Mouse (Mus musculus) mouse trophoblast stem cell (cell line): ENCODE results near the gene Slc6a13.

Experiments used
- in situ Hi-C, 2 experiments: fragments of 300-500 bp; cut with MseI, MboI; formaldehyde crosslinking; loops; 2 replicates in 1 of 2; 3 replicates in 1 of 2; pipeline ENCODE4 v1.15.1; 2025

Slc6a13 gene

DNA sequence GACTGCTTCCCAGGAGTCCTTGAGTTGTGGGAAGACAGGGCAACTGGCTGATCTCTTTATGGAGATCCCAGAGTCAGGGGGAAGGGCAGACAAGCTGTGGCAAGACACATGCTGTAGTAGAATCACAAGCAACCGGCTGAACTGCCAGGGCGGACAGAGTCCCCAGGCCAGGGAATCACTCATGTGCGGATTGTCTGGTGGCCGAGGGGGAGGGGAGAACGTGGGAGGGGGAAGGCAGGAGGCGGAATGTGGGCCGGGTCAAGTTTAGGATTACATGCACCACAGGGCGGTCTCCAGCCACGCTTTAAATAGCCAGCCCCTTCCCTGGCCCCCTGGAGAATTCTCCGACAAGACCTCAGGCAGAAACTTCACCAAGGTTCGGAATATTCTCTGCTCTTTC, at the start of gene Slc6a13:
Gene Slc6a13 (plus strand): TSS at position 274 of the 400 bp plus-strand sequence.
- in situ Hi-C loops = no loop called here

- in situ Hi-C loops = no loop called here
These were observed 49.6 kb upstream of the Slc6a13 start for GRCm38 (mm10) chr6:121250406-121250805.

- in situ Hi-C loops = no loop called here
These were observed 48.8 kb upstream of the Slc6a13 start for GRCm38 (mm10) chr6:121251256-121251655.

DNA sequence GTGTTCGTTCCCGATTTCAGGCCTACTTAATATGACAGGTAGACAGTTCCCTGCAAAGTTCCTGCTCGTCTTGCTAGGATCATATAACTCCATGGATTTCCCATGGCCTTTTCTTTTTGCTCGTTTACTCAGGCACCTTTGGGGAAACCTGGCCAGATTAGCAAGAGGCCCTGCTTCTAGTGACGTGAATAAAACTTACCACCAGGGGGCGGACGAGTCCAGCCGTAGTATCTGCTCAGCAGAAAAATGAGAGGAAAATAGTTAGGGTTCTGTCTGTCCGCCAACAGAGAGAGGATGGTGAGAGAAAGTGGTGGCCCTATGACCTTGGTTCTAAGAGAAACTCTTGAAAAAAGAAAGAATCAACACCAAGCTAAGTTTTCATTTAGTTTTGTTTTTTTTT, 39.5 kb upstream of the Slc6a13 start:
- in situ Hi-C loops = no loop called here

GRCm38 (mm10) chr6:121261233-121261632, 38.8 kb upstream of the Slc6a13 start:
- in situ Hi-C loops = no loop called here

DNA sequence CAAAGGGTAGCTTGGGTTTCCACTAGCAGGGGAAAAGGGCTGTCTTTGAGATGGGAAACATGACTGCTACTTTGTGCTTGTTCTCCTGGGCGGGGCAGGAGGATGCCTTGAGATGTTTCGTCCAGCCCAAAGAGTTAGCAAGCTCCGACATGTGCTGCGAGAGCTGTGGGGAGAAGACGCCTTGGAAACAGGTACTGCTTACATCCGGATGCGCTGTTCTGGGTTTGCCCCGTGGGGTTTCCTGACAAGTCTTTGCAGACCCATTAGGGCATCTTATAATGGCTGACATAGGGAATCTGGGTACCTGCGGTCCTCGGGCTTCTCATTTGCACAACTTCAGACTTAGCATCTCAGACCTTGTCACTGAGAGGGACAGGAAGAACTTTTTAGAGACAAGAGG, 38.0 kb upstream of the Slc6a13 start:
- in situ Hi-C loops = no loop called here

DNA sequence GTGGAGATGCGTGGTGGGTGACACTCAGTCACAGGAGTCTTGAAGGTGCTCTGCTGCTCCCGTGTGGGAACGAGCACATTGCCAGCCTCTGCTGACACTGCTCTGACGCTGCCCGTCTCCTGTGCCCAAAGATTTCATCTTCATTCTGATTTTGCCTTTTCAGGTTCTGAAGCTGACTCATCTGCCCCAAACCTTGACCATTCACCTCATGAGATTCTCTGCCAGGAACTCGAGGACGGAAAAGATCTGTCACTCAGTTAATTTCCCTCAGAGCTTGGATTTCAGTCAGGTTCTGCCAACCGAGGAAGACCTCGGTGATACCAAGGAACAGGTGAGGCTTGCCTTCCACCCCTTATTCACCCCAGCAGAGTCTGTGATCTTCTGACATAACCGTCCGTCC, 37.5 kb upstream of the Slc6a13 start:
- in situ Hi-C loops = no loop called here

DNA sequence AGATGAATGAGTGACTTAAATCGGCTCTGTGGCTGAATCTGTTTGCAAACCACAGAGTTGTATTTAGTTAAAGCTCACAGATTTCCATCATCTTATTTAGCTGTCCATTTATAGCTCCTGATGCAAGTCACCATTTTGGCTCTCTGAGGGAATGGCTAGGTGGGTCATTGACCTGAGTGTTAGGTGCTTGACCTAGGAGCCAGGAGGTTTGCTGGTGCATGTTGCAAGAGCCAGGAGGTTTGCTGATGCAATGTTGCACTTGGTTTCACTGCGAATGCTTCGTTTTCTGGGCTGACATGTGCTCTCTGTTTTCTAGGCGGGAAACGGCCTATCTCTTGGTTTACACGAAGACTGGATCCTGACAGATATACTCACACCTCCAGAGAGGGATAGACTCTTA, 29.9 kb upstream of the Slc6a13 start:
- in situ Hi-C loops = loop anchor here in 1 of 2 experiments (10.0 kb wide), 1 partner anchor 265 kb away; no protein-coding TSS in a partner anchor

DNA sequence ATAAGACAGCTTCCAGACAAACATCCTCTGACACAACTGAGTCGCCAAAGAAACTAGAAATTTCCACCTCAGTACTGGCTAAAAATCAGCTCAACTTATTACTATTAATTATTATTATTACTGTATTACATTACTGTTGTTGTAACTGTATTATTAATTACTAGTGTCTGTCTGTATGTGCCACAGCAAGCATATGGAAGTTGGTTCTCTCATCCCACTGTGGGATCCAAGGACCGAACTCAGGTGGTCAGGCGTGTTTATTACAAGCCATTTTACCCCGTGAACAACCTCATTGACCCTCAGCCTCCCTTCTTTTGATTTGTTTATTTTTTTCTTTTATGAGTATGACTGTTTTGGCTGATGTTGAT, 28.3 kb upstream of the Slc6a13 start:
- in situ Hi-C loops = loop anchor here in 1 of 2 experiments (10.0 kb wide), 1 partner anchor 263 kb away; no protein-coding TSS in a partner anchor

DNA sequence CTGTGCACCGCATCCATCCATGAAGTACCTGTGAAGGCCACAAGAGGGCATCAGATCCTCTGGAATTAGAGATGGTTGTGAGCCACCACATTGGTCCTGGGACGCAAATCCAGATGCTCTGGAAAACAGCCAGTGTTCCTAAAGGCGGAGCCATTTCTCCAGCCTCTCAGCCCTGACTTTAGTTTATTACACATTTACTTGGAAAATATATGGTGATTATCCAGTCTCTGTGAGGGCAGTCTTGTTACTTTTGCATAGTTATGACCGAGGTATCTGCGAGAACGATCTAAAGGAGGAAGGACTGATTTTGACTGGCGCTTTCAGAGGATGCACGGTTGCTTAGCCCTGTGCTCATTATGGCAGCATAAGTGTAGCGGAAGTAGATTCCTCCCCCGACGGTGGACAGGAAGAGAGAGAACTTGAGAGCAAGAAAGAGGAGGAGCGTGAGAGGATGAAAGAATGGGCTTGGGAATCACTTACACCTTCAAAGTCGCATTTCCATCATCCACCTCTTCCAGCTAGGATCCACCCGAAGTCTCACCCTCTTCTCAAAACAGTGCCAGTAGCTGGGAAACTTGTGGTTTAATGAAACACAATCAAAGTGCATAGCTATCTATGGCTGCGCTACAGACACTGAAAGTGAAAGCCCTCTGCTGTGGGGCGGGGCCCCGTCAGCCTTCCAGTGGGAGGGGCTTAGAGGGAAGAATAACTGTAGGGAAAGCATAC, 27.8 kb upstream of the Slc6a13 start:
- in situ Hi-C loops = loop anchor here in 1 of 2 experiments (10.0 kb wide), 1 partner anchor 263 kb away; no protein-coding TSS in a partner anchor

GRCm38 (mm10) chr6:121274356-121274755, 25.7 kb upstream of the Slc6a13 start:
- in situ Hi-C loops = loop anchor here in 1 of 2 experiments (10.0 kb wide), 1 partner anchor 260 kb away; no protein-coding TSS in a partner anchor

- in situ Hi-C loops = no loop called here
These were observed 15.9 kb upstream of the Slc6a13 start for GRCm38 (mm10) chr6:121284132-121284531.

GRCm38 (mm10) chr6:121299317-121299716, 710 bp upstream of the Slc6a13 start:
- in situ Hi-C loops = no loop called here

- in situ Hi-C loops = no loop called here
These were observed 477 bp downstream of the Slc6a13 start for GRCm38 (mm10) chr6:121300504-121300903.

- in situ Hi-C loops = no loop called here
These were observed 3.6 kb downstream of the Slc6a13 start for GRCm38 (mm10) chr6:121303466-121304220.

- in situ Hi-C loops = no loop called here
These were observed 4.6 kb downstream of the Slc6a13 start for GRCm38 (mm10) chr6:121304630-121305029.

GRCm38 (mm10) chr6:121305571-121305970, 5.5 kb downstream of the Slc6a13 start:
- in situ Hi-C loops = no loop called here

DNA sequence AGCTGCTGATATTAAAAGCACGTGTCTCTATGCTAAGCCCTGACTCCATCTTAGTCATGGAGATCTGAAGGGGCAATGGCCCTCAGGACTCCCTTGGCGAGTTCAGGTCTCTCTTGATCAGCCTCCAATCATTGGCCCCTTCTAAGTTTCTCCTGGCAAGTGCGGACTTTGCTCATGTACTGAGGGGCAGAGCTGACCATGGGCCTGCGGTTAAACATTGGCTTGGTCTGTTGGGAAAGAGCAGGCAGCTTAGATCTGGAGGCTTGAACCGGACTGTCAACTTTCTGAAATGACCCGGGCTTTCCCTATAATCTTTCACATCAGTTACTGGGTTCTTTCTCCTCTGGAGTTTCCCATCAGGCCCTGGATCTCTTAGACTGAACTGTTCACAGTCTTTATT, 11.0 kb downstream of the Slc6a13 start:
- in situ Hi-C loops = no loop called here

GRCm38 (mm10) chr6:121319099-121319498, 19.1 kb downstream of the Slc6a13 start:
- in situ Hi-C loops = no loop called here

DNA sequence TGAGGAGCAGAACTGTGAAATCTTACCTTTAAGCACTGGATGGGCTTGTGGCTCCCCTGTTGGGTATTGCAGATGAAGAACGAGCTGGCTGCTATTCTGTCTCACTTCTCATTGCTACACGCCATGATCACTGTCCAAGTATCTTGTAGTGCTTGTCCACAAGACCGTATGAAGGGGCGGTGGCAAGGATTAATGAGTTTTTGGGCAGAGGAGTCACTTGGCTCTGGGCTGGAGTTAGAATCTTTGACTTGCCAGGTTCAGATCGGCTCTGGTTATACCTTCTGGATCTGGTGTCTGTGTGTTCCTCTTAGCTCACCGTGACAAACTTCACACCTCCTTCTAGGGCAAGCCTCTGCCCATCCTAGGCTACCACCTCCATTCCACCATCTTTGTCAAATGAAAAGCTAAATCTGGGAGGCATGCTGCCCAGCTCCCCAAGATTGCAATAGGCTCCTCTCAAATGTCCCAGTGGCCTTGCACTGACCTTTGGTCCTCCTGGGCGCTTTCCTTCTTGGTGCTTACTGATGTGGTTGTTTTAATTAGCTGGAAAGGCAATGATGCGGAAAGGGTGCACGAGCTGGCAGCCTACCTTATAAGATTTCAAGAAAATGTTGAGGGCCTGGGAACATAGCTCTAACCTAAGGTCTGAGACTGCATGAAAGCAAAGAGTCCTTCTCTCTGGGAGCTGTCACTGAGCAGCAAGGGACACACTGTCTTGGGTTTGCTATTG, 22.5 kb downstream of the Slc6a13 start:
- in situ Hi-C loops = no loop called here

GRCm38 (mm10) chr6:121325298-121325697, 25.3 kb downstream of the Slc6a13 start:
- in situ Hi-C loops = no loop called here

- in situ Hi-C loops = no loop called here
These were observed 25.7 kb downstream of the Slc6a13 start for GRCm38 (mm10) chr6:121325740-121326139.
